In the genomic region with DNA sequence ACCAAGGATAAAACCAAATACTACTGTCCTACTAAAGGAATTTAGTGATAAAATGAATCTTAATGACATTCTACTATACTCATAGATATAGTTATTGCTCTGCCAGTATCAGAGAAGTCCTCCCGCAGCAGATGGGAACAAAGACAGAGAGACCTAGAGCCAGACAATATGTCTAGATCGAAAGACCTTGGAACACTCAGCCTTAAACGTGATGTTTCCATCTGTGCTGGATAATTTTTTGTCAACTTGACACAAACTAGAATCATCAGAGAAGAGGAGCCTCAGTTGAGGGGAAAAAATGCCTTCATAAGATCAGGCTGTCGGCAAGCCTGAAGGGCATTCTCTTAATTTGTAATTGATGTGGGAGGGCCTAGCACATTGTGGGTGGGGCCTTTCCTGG, we compare ENCODE assay signal across 19 mouse cellular contexts.
"Had no signal": no experiment of that assay in that cellular context is flagged by ENCODE, and none has a peak within 500 bp of the region (broad histone marks: within the 10 kb centered on the region; RNA-seq: fewer than 3 reads in every experiment).

No protein-coding gene starts in this region.

- H3K4me3 ChIP-seq: left cerebral cortex, adult 2 months; liver, embryonic 13.5 days; midbrain, embryonic 12.5 days; myocyte; neural tube, embryonic 13.5 days had no signal

- DNase-seq: kidney, adult 18-20 months; kidney, adult 9 months; kidney, postnatal 14 days; kidney, postnatal 4 days; liver, embryonic 13.5 days; lung, adult 2 months; lung, postnatal 14 days; lung, postnatal 4 days; retina, postnatal 1 day; right cerebral cortex, postnatal 4 days; thymus, postnatal 25 days had no signal

- ATAC-seq: inflammation-experienced regulatory T-cells, adult 6 months; intestine, embryonic 16.5 days; midbrain, embryonic 16.5 days had no signal

- H3K27ac ChIP-seq: left cerebral cortex, adult 2 months; liver, embryonic 13.5 days; midbrain, embryonic 12.5 days; neural tube, embryonic 13.5 days; stomach, postnatal 0 days had no signal
